Mouse (Mus musculus): ENCODE data around the gene Ccdc74a. TPM values are rescaled to one million over a fixed set of nuclear protein-coding genes. Genes with fewer than 3 reads are reported as not detected.

The Ccdc74a gene
- polyA plus RNA-seq, 1 experiment from 2014 or later = 0.44 TPM

DNA sequence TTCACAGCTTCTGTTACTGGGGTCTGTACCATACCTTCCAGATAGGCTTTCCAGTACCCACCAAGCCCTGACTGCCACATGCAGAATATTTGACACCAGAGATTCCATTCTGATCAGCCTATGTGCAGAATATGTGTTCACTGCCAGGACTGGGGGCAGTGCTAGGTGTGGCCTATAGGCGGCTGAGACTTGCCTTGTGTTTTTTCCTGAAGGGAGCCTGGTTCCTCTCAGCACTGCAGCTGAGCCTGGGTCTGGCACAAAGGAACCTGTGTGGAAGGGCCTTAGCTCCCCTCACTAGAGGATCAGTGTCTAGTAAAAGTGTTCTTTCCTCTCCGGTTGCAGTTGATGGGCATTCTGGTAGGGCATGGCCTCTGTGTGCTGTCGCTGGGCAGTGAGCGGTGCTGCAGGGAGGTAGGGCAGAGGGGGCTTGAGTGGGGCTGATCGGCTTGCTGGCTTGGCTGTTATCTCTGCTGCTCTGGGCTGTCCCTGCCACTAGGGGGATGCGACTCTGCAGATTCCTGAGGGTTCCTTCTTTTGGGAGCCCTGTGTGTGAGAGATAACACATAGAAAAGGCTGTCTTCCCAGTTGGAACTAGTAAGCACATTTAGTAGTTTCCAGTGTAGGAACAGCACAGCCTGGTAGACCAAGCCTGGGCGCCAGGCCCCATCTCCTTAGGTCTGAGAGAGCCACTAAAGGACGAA lies 12.6 kb upstream of the Ccdc74a start:
- Histone ChIP-seq H3K79me2 (ENCODE audit: inconsistent target) (no peaks in the 10 kb centered on the region), H3K27ac (no peak overlapping the region), H3K36me3 (ENCODE audit: inconsistent target) (peaks cover 51% of the 10 kb centered on the region; the same call in 1 of the 2 replicates), H3K4me3 (ENCODE audit: inconsistent target) (no peak overlapping the region)
- WGBS (ENCODE audit: missing documents) = 94% methylated on average over 8 of the region's 8 CpGs

- Histone ChIP-seq H3K4me3 (ENCODE audit: inconsistent target) (no peak overlapping the region), H3K27ac (no peak overlapping the region), H3K36me3 (ENCODE audit: inconsistent target) (peaks cover 61% of the 10 kb centered on the region), H3K79me2 (ENCODE audit: inconsistent target) (no peaks in the 10 kb centered on the region)
- WGBS (ENCODE audit: missing documents) = 100% methylated on average over 2 of the region's 2 CpGs
Measured at GRCm38 (mm10) chr16:17636904-17637303, 9.4 kb upstream of the Ccdc74a start.

DNA sequence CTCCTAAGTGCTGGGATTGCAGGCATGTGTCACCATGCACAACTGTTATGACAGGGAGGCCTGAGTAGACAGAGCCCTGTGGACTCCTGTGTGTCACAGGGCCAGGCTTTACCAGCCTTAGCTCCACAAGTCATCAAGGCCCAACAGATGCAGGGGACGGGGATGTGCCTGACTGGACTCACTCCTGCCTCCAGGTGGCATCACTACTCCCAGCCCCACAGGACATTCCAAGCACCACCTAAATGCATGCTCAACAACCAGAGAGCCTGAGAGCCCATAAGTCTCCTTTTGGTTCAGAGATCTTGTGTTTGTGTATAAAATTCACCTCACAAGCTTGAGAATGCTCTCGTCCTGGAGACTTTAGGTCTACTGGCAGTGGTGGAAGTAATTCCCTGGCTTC lies 8.7 kb upstream of the Ccdc74a start:
- peaks cover 61% of the 10 kb centered on the region for H3K36me3 ChIP-seq (ENCODE audit: inconsistent target)
- H3K27ac ChIP-seq = no peak overlapping the region
- WGBS (ENCODE audit: missing documents) = 87% methylated on average over 2 of the region's 2 CpGs
- no peak overlapping the region for H3K4me3 ChIP-seq (ENCODE audit: inconsistent target)
- no peaks in the 10 kb centered on the region for H3K79me2 ChIP-seq (ENCODE audit: inconsistent target)

DNA sequence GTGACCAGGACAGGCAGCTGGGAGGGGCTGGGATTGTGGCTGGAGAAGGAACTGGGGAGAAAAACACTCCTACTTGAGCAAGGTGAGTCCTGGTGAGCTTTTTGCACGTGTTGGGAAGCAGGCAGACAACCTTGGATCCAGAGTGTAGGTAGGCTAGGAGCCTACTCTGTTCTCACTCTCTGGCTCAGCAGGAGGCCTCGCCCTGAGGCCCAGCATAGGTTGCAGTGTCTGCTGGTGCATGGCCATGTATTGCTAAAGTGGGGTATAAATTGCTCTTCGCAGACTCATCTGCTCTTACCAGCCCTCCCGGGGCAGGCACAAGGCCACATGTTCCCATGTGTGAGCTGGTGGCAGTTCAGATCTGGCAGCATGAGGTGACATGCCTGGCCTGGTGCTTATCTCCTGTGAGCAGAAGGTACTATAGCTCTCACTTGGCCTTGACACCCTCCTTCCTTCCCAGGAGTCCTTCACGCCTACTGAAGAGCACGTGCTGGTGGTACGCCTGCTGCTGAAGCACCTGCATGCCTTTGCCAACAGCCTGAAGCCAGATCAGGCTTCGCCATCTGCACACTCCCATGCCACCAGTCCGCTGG lies 8.1 kb upstream of the Ccdc74a start:
- 96% methylated on average over 9 of the region's 9 CpGs for WGBS (ENCODE audit: missing documents)

GRCm38 (mm10) chr16:17639081-17639480 lies 7.2 kb upstream of the Ccdc74a start:
- H3K4me3 ChIP-seq (ENCODE audit: inconsistent target) = no peak overlapping the region
- no peak overlapping the region for H3K27ac ChIP-seq
- no peaks in the 10 kb centered on the region for H3K79me2 ChIP-seq (ENCODE audit: inconsistent target)
- H3K36me3 ChIP-seq (ENCODE audit: inconsistent target) = peaks cover 57% of the 10 kb centered on the region
- 89% methylated on average over 3 of the region's 3 CpGs for WGBS (ENCODE audit: missing documents)

More for the DNA sequence above, 8.1 kb upstream of the Ccdc74a start:
- Histone ChIP-seq H3K36me3 (ENCODE audit: inconsistent target) (peaks cover 61% of the 10 kb centered on the region), H3K27ac (no peak overlapping the region), H3K79me2 (ENCODE audit: inconsistent target) (no peaks in the 10 kb centered on the region), H3K4me3 (ENCODE audit: inconsistent target) (no peak overlapping the region)

DNA sequence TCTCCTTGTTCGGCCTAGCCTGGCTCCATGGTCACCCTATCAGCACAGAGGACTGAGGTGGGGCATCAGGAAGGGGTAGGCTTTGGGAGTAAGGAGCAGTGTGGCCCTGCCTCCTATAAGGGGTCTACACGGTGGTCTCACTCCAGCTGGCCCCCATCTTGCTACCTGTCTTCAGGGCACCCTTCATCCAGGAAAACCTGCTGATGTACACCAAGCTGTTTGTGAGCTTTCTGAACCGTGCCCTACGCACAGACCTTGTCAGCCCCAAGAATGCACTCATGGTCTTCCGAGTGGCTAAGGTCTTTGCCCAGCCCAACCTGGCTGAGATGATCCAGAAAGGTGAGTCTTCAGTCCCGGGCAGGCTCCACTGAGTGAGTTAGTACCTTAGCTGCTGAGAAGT lies 6.3 kb upstream of the Ccdc74a start:
- Histone ChIP-seq H3K36me3 (ENCODE audit: inconsistent target) (peaks cover 57% of the 10 kb centered on the region), H3K27ac (no peak overlapping the region), H3K4me3 (ENCODE audit: inconsistent target) (no peak overlapping the region), H3K79me2 (ENCODE audit: inconsistent target) (no peaks in the 10 kb centered on the region)
- WGBS (ENCODE audit: missing documents) = 94% methylated on average over 6 of the region's 6 CpGs

- 92% methylated on average over 8 of the region's 9 CpGs for WGBS (ENCODE audit: missing documents)
- H3K4me3 ChIP-seq (ENCODE audit: inconsistent target) = no peak overlapping the region
Measured at GRCm38 (mm10) chr16:17640706-17641105, 5.6 kb upstream of the Ccdc74a start.

GRCm38 (mm10) chr16:17641301-17641700 lies 5.0 kb upstream of the Ccdc74a start:
- WGBS (ENCODE audit: missing documents) = 95% methylated on average over 6 of the region's 6 CpGs

More at GRCm38 (mm10) chr16:17640706-17641105, 5.6 kb upstream of the Ccdc74a start:
- Histone ChIP-seq H3K79me2 (ENCODE audit: inconsistent target) (no peaks in the 10 kb centered on the region), H3K27ac (no peak overlapping the region), H3K36me3 (ENCODE audit: inconsistent target) (peaks cover 57% of the 10 kb centered on the region)

GRCm38 (mm10) chr16:17642311-17642710 lies 4.0 kb upstream of the Ccdc74a start:
- H3K27ac ChIP-seq = no peak overlapping the region
- H3K4me3 ChIP-seq (ENCODE audit: inconsistent target) = no peak overlapping the region
- H3K79me2 ChIP-seq (ENCODE audit: inconsistent target) = no peaks in the 10 kb centered on the region
- H3K36me3 ChIP-seq (ENCODE audit: inconsistent target) = peaks cover 57% of the 10 kb centered on the region
- WGBS (ENCODE audit: missing documents) = 98% methylated on average over 8 of the region's 8 CpGs

More at GRCm38 (mm10) chr16:17641301-17641700, 5.0 kb upstream of the Ccdc74a start:
- Histone ChIP-seq H3K36me3 (ENCODE audit: inconsistent target) (peaks cover 57% of the 10 kb centered on the region), H3K79me2 (ENCODE audit: inconsistent target) (no peaks in the 10 kb centered on the region), H3K27ac (no peak overlapping the region), H3K4me3 (ENCODE audit: inconsistent target) (no peak overlapping the region)

- WGBS (ENCODE audit: missing documents) = 73% methylated on average over 4 of the region's 4 CpGs
Measured at GRCm38 (mm10) chr16:17643437-17643990, 2.8 kb upstream of the Ccdc74a start.

GRCm38 (mm10) chr16:17647156-17647555 lies 886 bp downstream of the Ccdc74a start:
- no peak overlapping the region for H3K4me3 ChIP-seq (ENCODE audit: inconsistent target)
- H3K36me3 ChIP-seq (ENCODE audit: inconsistent target) = peaks cover 28% of the 10 kb centered on the region
- 75% methylated on average over 1 of the region's 1 CpGs for WGBS (ENCODE audit: missing documents)
- H3K79me2 ChIP-seq (ENCODE audit: inconsistent target) = no peaks in the 10 kb centered on the region
- H3K27ac ChIP-seq = no peak overlapping the region

More at GRCm38 (mm10) chr16:17643437-17643990, 2.8 kb upstream of the Ccdc74a start:
- Histone ChIP-seq H3K79me2 (ENCODE audit: inconsistent target) (no peaks in the 10 kb centered on the region), H3K27ac (no peak overlapping the region), H3K4me3 (ENCODE audit: inconsistent target) (no peak overlapping the region), H3K36me3 (ENCODE audit: inconsistent target) (peaks cover 47% of the 10 kb centered on the region)

DNA sequence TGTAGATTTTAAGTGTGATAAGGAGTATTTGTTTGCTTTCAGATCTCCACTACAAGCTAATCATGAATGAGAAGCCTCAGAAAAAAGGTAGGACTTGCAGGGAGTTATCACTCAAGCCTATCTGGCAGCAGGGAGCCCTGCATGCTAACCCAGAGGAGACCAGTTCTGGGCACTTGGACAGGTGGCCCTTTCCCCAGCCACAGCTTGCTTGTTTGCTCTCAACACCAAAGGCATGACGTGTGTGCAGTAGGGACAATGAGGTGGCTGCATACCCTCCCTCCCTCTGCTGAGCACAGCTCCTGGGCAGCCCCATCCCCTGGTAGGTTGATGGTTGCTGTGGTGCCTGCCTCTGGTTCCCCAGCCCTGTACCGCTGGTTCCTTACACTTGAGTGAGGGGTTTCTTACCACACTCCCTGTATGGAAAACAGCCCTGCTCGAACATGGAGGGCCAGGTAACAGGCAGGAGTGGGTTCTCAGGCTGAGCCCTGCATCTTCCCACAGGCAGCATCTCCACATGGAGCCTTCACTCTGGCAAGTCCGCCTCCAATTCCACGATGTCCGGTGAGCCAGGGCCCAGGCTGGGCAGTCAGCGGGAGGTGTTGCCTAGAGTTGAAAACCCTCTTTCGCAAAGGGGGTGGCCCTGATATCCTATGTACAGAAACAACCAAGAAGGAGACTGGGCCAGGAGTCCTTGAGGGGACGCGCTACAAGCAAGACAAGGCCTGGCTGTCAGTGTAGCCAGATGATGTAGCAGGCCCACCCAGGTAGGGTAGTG lies 1.5 kb downstream of the Ccdc74a start:
- no peak overlapping the region for H3K4me3 ChIP-seq (ENCODE audit: inconsistent target)
- H3K36me3 ChIP-seq (ENCODE audit: inconsistent target) = peaks cover 28% of the 10 kb centered on the region
- 98% methylated on average over 10 of the region's 10 CpGs for WGBS (ENCODE audit: missing documents)
- H3K27ac ChIP-seq = no peak overlapping the region
- H3K79me2 ChIP-seq (ENCODE audit: inconsistent target) = no peaks in the 10 kb centered on the region

- H3K79me2 ChIP-seq (ENCODE audit: inconsistent target) = no peaks in the 10 kb centered on the region
- H3K27ac ChIP-seq = no peak overlapping the region
- H3K36me3 ChIP-seq (ENCODE audit: inconsistent target) = peaks cover 46% of the 10 kb centered on the region
- no peak overlapping the region for H3K4me3 ChIP-seq (ENCODE audit: inconsistent target)
- 91% methylated on average over 16 of the region's 16 CpGs for WGBS (ENCODE audit: missing documents)
Measured at GRCm38 (mm10) chr16:17649925-17650605, 3.8 kb downstream of the Ccdc74a start.

GRCm38 (mm10) chr16:17650711-17651110 lies 4.4 kb downstream of the Ccdc74a start:
- peaks cover 52% of the 10 kb centered on the region for H3K36me3 ChIP-seq (ENCODE audit: inconsistent target)
- WGBS (ENCODE audit: missing documents) = 100% methylated on average over 1 of the region's 1 CpGs

More at GRCm38 (mm10) chr16:17650711-17651110, 4.4 kb downstream of the Ccdc74a start:
- Histone ChIP-seq H3K4me3 (ENCODE audit: inconsistent target) (no peak overlapping the region), H3K27ac (no peak overlapping the region), H3K79me2 (ENCODE audit: inconsistent target) (no peaks in the 10 kb centered on the region)
